Mouse (Mus musculus) brown adipose tissue, adult 24 weeks (tissue): ENCODE data around the gene Traf2. TPM values are rescaled to one million over a fixed set of nuclear protein-coding genes. Genes with fewer than 3 reads are reported as not detected.

Experiments
- H3K27ac ChIP-seq: fragments of 200-500 bp; replicated peaks from 2 replicates; pipeline ENCODE4 v1.5.1; 2012; ENCODE audit warnings: low read depth, mild to moderate bottlenecking, low read length
- H3K4me1 ChIP-seq: fragments of 200-500 bp; 2 replicates; pipeline ENCODE4 v1.6.1; 2012; ENCODE audit warnings: low read length, mixed read lengths; ENCODE audit not compliant: control insufficient read depth, insufficient read depth, insufficient read length
- H3K4me3 ChIP-seq: fragments of 200-500 bp; 2 replicates; pipeline ENCODE4 v1.5.1; 2012; ENCODE audit warnings: low read depth, mild to moderate bottlenecking, low read length, moderate library complexity; ENCODE audit not compliant: insufficient read depth
- polyA plus RNA-seq: library from polyadenylated mRNA; stranded (reverse); fragments of >200 nt; gene quantifications from 2 replicates; pipeline ENCODE4 v1.2.4, GENCODE M21; 2012; ENCODE audit not compliant: missing spikeins, insufficient read depth, insufficient read length

Gene Traf2
- polyA plus RNA-seq, 1 experiment: 7.0 TPM

DNA sequence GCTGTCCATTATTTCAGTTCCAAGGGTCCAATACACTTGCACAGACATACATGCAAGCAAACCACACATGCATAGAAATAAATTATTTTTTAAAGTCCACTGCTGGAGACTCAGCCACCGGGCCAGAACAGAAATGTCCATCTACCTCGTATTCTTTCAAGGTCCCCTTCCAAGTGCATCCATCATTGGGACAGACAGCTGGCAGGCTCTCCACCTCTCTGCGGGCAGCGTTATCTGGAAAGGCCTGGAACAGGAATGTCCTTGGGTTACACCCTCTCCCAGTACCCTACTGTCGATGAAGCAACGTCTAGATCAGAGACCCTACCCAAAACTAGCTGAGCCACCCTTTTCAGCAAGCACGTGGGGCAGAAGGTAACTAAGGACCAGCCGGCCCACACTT is 10.2 kb downstream of the Traf2 start:
- Histone ChIP-seq H3K27ac (peak overlapping the region; percentile 66; the same call in 1 of the 2 replicates), H3K4me1 (peaks cover 18% of the 10 kb centered on the region)

DNA sequence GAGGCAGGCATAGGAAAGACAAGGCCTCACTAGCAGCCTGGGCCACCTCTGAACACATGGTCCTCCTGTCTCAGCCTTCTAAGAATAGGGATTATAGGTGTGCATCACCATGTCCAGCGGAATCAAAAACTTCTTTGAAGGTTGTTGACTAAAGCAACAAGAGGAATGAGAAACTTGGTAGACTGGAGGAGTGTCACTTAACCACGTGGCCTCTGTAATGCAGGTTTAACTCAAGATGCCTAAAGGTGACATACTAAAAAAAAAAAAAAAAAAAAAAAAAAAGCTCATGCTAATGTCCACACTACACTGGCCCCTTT is 11.9 kb downstream of the Traf2 start:
- H3K4me1 ChIP-seq: peaks cover 12% of the 10 kb centered on the region
- H3K4me3 ChIP-seq: no peak overlapping the region
- H3K27ac ChIP-seq: peak overlapping the region; percentile 64

More for the DNA sequence above, 10.2 kb downstream of the Traf2 start:
- no peak overlapping the region for H3K4me3 ChIP-seq

DNA sequence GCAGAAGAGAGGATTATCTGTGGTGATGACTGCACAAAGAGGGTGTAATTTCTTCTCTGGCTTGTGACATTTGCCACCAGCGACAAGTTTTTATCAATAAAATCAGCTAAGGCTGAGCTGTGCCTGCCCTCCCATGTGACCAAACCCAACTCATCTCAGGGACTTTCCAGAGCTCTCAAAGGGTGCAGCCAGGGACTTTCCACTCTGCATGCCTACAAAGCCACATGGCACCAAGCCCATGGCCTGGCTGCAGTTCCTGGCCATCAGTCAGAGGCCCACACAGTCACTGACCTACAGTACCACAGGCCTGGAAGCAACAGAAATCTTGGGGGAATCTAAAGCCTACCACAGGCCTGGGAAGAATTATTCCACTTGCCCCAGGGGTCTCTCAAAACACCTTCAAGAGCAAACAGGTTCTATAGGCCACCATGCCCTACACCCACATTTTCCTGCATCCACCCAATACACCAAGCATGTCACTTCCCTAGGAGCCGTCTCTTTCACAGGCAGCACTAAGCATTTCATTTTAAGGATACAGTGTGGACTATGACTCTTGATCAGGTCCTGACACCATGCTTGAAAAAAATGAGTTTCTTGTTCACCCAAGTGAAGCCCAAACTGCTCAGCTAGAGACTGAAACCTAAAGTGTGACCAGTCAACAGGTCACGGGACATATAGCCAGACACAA is 12.4 kb downstream of the Traf2 start:
- peaks cover 12% of the 10 kb centered on the region for H3K4me1 ChIP-seq
- H3K27ac ChIP-seq: peak overlapping the region; percentile 64
- no peak overlapping the region for H3K4me3 ChIP-seq

DNA sequence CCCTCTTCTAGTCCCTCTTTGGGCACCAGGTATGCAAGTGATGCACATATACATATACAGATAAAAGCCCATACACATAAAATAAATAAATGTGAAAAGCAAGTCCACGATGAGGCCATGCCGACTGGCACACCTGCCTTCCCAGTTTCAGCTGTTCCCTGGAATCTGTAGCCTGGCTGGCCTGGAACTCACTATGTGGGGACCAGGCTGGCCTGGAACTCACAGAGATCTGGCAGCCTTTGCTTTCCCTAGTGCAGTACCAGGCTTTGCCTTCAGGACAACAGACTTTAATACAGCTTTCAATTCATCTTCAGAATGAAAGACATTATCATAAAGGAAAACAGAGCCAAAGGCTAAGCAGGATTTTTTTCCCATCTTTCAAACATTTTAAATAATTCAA is 13.0 kb downstream of the Traf2 start:
- Histone ChIP-seq H3K4me3 (no peak overlapping the region), H3K4me1 (peaks cover 12% of the 10 kb centered on the region), H3K27ac (peak overlapping the region; percentile 41)

DNA sequence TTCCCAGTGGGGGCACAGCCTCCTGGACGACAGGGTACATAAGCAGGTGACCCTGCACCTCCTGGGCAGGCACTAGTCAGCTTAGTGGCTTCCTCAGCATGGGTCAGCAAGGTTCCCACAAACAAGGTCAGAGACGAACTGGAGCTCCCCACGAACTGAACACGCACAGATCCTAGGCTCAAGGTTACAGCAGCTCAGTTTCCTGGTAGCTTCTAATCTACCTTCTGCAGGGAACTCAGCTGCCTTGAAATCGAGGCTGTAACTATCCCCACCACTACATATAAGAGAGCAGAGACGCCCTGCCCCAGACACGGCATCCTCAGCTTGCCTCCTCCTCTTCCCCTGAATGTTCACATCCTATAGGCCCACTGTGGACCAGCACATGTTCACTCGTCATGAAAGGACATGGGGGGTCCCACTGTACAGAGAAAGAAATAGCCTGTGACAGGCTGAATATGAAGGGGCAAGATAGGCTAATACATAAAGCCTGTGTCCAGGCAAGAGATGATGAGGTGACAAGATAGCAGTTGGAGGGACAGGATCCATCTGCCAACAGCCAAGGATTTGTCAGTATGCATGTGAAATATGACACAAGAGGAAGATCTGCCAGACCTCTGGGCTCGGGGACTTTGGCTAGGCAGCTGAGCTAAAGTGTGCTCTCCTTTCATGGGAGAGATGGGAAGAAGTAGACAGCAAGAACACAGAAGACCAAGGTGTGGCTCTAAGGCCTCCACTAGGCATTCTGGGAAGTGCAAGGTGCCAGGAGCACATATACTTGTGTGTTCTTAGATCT is 20.0 kb downstream of the Traf2 start:
- no peak overlapping the region for H3K4me3 ChIP-seq
- no peaks in the 10 kb centered on the region for H3K4me1 ChIP-seq
- H3K27ac ChIP-seq: no peak overlapping the region

DNA sequence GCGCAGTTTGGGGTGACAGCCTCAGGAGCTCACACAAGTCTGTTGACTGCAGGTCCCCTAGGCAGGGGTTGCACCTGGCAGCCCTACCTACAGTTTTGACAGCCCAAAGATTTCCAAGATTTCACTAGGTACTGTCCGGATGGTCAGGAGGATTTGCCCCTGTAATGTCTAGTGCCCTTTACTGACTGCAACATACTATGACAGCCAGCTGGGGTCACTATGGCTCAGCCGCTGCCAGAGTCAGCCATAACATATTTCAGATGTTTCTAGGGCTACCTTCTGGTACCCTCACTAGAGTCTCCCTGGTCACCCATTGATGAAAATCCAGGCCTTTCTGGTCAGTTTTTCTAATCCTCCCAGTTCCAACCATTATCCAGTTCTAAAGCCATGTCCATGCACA is 36.8 kb downstream of the Traf2 start:
- Histone ChIP-seq H3K4me3 (no peak overlapping the region), H3K27ac (no peak overlapping the region), H3K4me1 (no peaks in the 10 kb centered on the region)

DNA sequence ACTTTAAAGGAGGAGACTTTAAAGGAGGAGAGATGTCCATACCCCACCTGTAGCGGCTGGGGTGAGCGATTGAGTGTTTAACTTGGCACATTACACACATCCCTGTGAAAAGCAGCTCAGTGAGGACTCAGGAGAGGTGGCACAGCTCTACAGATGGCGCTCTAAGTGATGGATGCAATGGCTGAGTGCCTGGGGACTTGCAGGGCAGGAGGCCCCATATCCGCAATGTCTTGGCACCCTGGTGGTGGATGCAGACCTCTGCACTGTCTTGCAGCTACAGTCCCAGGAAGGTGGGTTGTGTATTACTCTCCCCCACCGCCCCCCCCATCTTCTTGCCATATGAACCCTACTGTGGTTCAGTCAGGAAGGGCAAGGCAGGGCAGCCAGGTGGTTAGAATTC is 39.8 kb downstream of the Traf2 start:
- Histone ChIP-seq H3K27ac (no peak overlapping the region), H3K4me1 (peaks cover 3% of the 10 kb centered on the region), H3K4me3 (no peak overlapping the region)

DNA sequence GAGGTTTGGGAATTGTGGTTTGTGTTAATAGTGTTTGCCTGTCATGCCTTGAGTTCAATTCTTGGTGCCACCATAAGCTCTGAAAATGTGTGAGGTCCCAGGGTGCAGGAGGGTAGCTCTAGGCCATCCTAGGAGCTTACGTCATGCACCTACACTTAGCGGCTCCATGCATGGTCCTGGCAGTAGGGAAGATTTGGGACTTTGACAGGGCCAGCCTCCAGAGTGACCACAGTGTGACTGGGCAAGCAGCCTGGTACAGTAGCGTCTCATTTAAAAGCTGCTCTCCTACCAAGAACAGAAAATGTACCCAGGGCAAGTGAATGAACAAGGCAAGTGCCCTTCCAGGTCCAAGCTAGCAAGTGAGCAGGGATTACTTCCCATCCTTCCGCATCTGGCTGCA is 40.9 kb downstream of the Traf2 start:
- no peak overlapping the region for H3K27ac ChIP-seq
- H3K4me3 ChIP-seq: no peak overlapping the region
- peaks cover 8% of the 10 kb centered on the region for H3K4me1 ChIP-seq

DNA sequence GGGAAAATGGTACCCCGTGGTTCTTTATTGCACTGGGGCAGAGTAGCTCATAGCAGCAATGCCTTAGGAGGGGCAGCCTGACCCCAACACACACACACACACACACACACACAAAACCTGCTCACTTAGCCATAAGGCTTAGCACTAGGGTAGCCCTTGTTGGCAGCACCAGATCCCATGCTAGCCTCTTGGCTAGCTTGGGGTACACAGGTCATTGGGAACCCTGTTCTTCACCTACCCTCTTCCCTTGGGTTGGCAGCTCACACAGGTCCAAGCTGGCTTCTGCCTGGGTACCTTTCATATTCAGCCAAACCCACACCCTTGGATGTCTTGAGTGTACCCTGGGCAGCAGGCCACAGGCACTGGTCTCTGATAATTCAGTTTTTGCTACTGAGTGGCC is 41.7 kb downstream of the Traf2 start:
- peaks cover 10% of the 10 kb centered on the region for H3K4me1 ChIP-seq
- H3K27ac ChIP-seq: no peak overlapping the region
- no peak overlapping the region for H3K4me3 ChIP-seq

DNA sequence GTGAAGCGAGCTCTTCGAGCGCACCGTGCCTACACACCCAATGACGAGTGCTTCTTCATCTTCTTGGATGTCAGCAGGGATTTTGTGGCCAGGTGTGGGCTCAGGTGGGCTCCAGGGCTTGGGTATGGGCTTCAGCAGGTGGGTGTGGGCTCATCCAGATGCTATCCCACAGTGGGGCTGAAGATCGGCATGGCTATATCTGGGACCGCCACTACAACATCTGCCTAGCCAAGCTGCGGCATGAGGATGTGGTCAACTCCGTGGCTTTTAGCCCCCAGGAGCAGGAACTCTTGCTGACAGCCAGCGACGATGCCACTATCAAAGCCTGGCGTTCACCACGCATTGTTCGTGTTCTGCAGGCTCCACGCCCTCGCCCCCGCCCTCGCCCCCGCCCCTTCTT is 42.2 kb downstream of the Traf2 start:
- no peak overlapping the region for H3K27ac ChIP-seq
- H3K4me1 ChIP-seq: peaks cover 11% of the 10 kb centered on the region
- no peak overlapping the region for H3K4me3 ChIP-seq

DNA sequence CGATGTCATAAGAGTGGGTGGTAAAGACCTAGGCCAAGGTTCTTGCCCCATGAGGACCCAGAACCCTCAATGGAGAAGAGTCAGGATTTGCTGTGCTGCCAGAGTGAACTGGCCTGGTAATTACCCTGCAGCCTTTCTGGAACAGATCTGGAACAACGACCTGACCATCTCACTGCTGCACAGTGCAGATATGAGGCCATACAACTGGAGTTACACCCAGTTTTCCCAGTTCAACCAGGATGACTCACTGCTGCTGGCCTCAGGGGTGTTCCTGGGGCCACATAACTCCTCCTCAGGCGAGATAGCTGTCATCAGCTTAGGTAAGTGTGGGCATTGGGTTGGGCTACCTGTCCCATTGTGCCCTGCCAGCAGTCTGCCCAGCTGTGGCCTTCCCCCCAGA is 44.0 kb downstream of the Traf2 start:
- no peak overlapping the region for H3K27ac ChIP-seq
- H3K4me1 ChIP-seq: peaks cover 11% of the 10 kb centered on the region
- H3K4me3 ChIP-seq: no peak overlapping the region

DNA sequence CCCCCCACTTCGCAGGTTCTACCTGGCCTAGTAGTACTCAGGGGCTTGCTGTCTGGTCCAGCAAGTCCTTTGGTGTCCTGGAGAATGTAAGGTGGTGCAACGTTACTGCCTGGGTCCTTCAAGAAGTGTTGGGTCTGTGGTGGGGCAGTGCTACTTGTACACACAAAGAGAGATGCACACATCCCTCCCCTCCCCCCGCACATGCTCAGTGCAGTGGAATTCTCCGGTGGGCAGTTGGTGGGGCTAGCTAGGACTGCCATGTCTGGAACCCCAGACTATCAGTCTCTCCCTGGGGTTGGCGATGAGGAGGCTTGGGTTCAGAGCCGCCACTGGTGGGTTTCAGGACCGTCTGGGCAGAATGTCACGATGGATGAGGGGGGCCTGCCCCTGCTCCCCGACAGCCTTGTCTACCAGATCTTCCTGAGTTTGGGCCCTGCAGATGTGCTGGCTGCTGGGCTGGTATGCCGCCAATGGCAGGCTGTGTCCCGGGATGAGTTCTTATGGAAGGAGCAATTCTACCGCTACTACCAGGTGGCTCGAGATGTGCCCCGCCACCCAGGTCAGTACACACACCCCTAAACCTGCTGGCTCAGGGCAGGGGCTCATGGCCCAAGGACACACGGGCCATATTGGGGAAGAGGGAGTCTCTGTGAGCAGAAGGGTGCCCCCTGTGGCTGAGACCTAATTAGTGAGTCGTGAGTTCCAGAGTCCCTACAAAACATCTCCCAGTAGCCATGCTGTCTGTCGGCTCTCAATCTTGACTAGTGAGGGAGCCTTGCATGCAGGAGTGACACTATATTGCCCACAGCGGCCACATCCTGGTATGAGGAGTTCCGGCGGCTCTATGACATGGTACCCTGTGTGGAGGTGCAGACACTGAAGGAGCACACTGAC is 44.9 kb downstream of the Traf2 start, which contains the start of gene C8g:
Gene C8g (minus strand): TSS at position 127 of the 894 bp plus-strand sequence.
- Histone ChIP-seq H3K4me1 (peaks cover 11% of the 10 kb centered on the region), H3K27ac (peak within 1 kb of the TSS; percentile 88), H3K4me3 (peak within 1 kb of the TSS; percentile 89)

DNA sequence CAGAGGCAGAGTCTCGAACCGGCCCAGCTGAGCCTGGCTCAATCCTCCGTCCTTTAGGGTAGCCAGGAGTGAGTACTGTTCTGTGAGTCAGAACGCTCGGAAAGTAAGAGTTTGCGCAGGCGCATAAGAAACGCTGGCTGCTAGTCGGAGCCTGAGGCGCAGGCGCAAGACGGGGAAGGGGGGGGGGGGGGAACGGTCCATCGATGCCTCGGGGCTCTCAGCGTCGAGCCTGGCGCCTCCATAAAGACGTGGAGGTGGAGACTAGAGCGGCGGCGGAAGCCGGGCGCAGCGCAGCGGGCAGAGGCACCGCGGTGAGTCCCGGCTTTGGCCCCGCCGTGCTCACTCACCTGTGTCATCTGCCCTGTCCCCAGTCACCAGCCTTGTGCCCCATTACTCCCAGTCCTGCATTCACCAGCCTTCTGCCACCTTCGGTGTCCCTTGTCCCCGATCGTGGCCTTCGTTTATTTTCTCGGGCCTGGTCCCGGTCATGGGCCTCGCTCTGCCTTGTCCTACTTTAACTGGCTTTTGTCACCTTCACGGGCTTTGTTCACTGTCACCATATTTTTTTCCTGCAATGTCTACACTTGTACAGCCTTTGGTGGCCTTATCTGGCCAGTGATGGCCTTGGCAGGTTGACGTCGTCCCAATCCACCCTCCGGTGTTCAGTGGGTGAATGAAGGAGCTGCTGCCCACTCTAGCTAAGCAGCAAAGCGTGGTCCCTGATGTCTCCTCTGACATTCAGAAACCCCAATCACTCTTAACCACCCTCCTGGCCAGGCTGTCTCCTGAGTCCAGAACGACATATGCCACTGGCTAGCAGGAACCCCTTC is 45.9 kb downstream of the Traf2 start, which contains the start of gene Fbxw5:
Gene Fbxw5 (plus strand): TSS at position 175 of the 830 bp plus-strand sequence.
- Histone ChIP-seq H3K4me1 (peaks cover 11% of the 10 kb centered on the region), H3K4me3 (peak within 1 kb of the TSS; percentile 89), H3K27ac (peak within 1 kb of the TSS; percentile 88)

DNA sequence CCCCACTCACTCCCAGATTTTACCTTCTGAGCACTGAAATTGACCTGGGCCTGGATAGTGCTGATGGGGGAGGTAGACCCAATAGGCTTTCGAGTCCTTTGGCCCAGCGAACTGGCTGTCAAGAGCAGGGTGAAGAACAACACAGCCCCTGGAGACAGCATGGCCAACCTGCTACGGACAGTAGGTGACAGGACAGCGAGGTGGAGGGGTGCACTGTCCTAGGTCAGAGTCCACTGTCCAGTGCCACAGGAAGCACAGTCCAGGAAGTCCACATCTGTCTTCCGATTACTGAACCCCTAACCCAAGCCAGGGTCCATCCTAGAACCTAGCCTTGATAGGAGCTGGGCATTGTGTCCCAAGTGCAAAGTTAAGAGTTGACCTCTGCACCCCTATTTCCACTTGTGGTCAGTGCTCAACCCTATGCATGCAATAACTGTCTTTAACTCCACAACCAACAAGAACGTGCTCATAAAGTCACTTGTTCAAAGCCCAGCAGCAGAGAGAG is 46.6 kb downstream of the Traf2 start:
- H3K4me3 ChIP-seq: peak overlapping the region; percentile 63
- H3K27ac ChIP-seq: peak overlapping the region; percentile 46
- H3K4me1 ChIP-seq: peaks cover 11% of the 10 kb centered on the region
